Mouse (Mus musculus) midbrain, embryonic 16.5 days (tissue): Measurements from ENCODE around the gene Armh3. TPM values are rescaled to one million over a fixed set of nuclear protein-coding genes. Genes with fewer than 3 reads are reported as not detected.

Experiments
- ATAC-seq: fragments of 200-750 bp; cut with Nextera tagmentation; 2 replicates; pipeline ENCODE4 v1.8.0; 2017; ENCODE audit warnings: moderate TSS enrichment
- H3K27ac ChIP-seq: fragments of 300-500 bp; sonication (generic); 2 replicates; pipeline ENCODE4 v1.5.1; 2014; ENCODE audit warnings: mild to moderate bottlenecking, low read length, mixed read lengths
- H3K27me3 ChIP-seq: fragments of 300-500 bp; sonication (generic); 2 replicates; pipeline ENCODE4 v1.6.1; 2014; ENCODE audit warnings: low read depth, low read length, mixed read lengths; ENCODE audit not compliant: control insufficient read depth, insufficient read depth
- H3K36me3 ChIP-seq: fragments of 300-500 bp; sonication (generic); 2 replicates; pipeline ENCODE4 v1.6.1; 2014; ENCODE audit warnings: mild to moderate bottlenecking, low read length, moderate library complexity, mixed read lengths; ENCODE audit not compliant: control insufficient read depth, insufficient read depth
- H3K4me1 ChIP-seq: fragments of 300-500 bp; sonication (generic); 2 replicates; pipeline ENCODE4 v1.6.1; 2014; ENCODE audit warnings: mild to moderate bottlenecking, low read length, mixed read lengths; ENCODE audit not compliant: control insufficient read depth, insufficient read depth
- H3K4me2 ChIP-seq: fragments of 300-500 bp; sonication (generic); 2 replicates; pipeline ENCODE4 v1.6.1; 2014; ENCODE audit warnings: mild to moderate bottlenecking, low read length, mixed read lengths
- H3K4me3 ChIP-seq: fragments of 300-500 bp; sonication (generic); 2 replicates; pipeline ENCODE4 v1.5.1; 2014; ENCODE audit warnings: low read depth, mild to moderate bottlenecking, low read length, moderate library complexity, mixed read lengths
- H3K9ac ChIP-seq: fragments of 300-500 bp; sonication (generic); 2 replicates; pipeline ENCODE4 v1.6.1; 2014; ENCODE audit warnings: low read depth, low read length, mixed read lengths
- H3K9me3 ChIP-seq: fragments of 300-500 bp; sonication (generic); replicated peaks from 2 replicates; pipeline ENCODE4 v1.6.1; 2014; ENCODE audit warnings: mild to moderate bottlenecking, low read length, mixed read lengths; ENCODE audit not compliant: control insufficient read depth, poor library complexity, severe bottlenecking
- WGBS: fragments of 180-500 bp; shearing (Covaris S2); extraction: QIAGEN DNeasy Blood & Tissue Kit; methylation state at CpG from one replicate; pipeline ENCODE4 v1.1.7; 2014; 5-methylcytosine and 5-hydroxymethylcytosine counted together
- polyA plus RNA-seq: library from polyadenylated mRNA; unstranded; fragments of >200 nt; fragmentation: Nextera tagmentation; extraction: Ambion mirVana; gene quantifications from 2 replicates; pipeline ENCODE4 v1.2.1, GENCODE M21; 2015

Armh3 gene
- polyA plus RNA-seq, 1 experiment from 2014 or later = 23.4 TPM

GRCm38 (mm10) chr19:45873320-45873719 lies 125.0 kb downstream of the Armh3 start:
- 93% methylated on average over 1 of the region's 1 CpGs for WGBS
- Histone ChIP-seq H3K9me3 (no peaks in the 10 kb centered on the region), H3K4me3 (no peak overlapping the region), H3K9ac (no peak overlapping the region), H3K36me3 (no peaks in the 10 kb centered on the region), H3K27me3 (no peaks in the 10 kb centered on the region), H3K27ac (no peak overlapping the region), H3K4me1 (0 out of 2 replicates have a peak, but pooled peaks cover 4% of the 10 kb centered on the region), H3K4me2 (no peak overlapping the region)
- no peak for ATAC-seq

DNA sequence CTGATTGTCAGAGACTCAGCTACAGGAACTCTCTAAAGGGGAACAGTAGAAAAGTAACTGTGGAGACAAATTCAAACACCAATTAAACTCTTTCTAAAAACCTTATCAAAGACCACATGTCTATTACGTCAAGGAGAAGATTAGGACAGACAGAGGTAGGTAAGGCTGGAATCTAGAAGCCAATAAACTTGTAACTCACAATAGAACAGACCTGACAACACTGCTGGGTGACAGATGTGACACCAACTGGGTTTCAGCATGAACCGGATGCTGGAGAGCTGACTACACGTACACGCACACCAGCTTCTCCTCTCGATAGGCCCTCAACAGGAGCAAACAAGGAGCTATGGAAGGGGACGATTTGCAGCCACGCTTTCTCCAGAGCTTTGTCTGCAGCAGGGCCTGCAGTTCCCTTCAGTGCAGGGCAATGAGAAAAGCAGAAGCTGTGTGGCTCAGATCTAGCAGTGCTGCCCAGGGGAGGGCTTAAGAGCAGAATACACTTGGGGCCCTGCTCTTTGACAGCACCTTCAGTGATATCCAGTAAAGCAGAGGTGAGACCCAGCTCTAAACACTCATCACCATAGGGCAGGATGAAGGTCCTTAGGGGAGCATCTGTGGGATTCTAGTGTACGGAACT lies 142.9 kb downstream of the Armh3 start:
- Histone ChIP-seq H3K27ac (no peak overlapping the region), H3K9ac (no peak overlapping the region), H3K27me3 (no peaks in the 10 kb centered on the region), H3K36me3 (no peaks in the 10 kb centered on the region), H3K4me2 (no peak overlapping the region), H3K9me3 (no peaks in the 10 kb centered on the region), H3K4me1 (no peaks in the 10 kb centered on the region), H3K4me3 (no peak overlapping the region)
- no peak for ATAC-seq
- 70% methylated on average over 8 of the region's 8 CpGs for WGBS

- 76% methylated on average over 7 of the region's 7 CpGs for WGBS
- no peaks in the 10 kb centered on the region for H3K27me3 ChIP-seq
- H3K4me2 ChIP-seq = no peak overlapping the region
- no peaks in the 10 kb centered on the region for H3K36me3 ChIP-seq
- ATAC-seq = no peak
- H3K4me1 ChIP-seq = no peaks in the 10 kb centered on the region
- H3K27ac ChIP-seq = no peak overlapping the region
- no peak overlapping the region for H3K4me3 ChIP-seq
- no peak overlapping the region for H3K9ac ChIP-seq
- no peaks in the 10 kb centered on the region for H3K9me3 ChIP-seq
Measured at GRCm38 (mm10) chr19:45854521-45854920, 143.8 kb downstream of the Armh3 start.

- Histone ChIP-seq H3K4me2 (no peak overlapping the region), H3K9ac (no peak overlapping the region), H3K27me3 (no peaks in the 10 kb centered on the region), H3K27ac (no peak overlapping the region), H3K4me3 (no peak overlapping the region), H3K36me3 (no peaks in the 10 kb centered on the region), H3K9me3 (no peaks in the 10 kb centered on the region), H3K4me1 (no peaks in the 10 kb centered on the region)
- no peak for ATAC-seq
- 89% methylated on average over 4 of the region's 4 CpGs for WGBS
Measured at GRCm38 (mm10) chr19:45847733-45848093, 150.6 kb downstream of the Armh3 start.

- Histone ChIP-seq H3K4me2 (no peak overlapping the region), H3K4me3 (no peak overlapping the region), H3K9me3 (no peaks in the 10 kb centered on the region), H3K9ac (no peak overlapping the region), H3K36me3 (no peaks in the 10 kb centered on the region), H3K27ac (no peak overlapping the region), H3K4me1 (no peaks in the 10 kb centered on the region), H3K27me3 (no peaks in the 10 kb centered on the region)
- WGBS = 92% methylated on average over 3 of the region's 3 CpGs
- ATAC-seq = no peak
Measured at GRCm38 (mm10) chr19:45847016-45847732, 151.1 kb downstream of the Armh3 start.

DNA sequence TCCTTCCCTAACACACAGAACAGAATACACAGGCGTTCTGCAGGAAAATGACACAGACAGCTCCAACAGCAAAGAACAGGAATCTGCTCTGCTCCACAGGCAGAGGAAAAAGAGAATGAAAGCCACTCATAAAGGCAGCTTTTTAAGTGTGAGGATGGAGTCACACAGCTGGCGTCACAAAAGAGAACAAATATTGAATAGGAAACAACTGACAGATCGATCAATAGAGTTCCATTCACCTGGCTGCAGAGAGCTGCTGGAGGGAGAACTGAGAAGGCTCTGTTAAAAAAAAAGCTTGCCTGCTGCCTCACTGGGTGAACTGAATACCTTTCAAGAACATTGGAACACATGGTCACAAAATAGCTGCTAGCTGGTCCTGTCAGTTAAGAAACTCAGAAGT lies 154.1 kb downstream of the Armh3 start:
- no peaks in the 10 kb centered on the region for H3K4me1 ChIP-seq
- 0 out of 2 replicates have a peak overlapping the region, but pooled peaks have one; percentile 21 for H3K27ac ChIP-seq
- WGBS = 34% methylated on average over 3 of the region's 3 CpGs
- no peak overlapping the region for H3K4me2 ChIP-seq
- no peaks in the 10 kb centered on the region for H3K27me3 ChIP-seq
- H3K9ac ChIP-seq = no peak overlapping the region
- H3K9me3 ChIP-seq = no peaks in the 10 kb centered on the region
- ATAC-seq = no peak
- no peaks in the 10 kb centered on the region for H3K36me3 ChIP-seq
- no peak overlapping the region for H3K4me3 ChIP-seq

- no peak for ATAC-seq
- Histone ChIP-seq H3K4me2 (no peak overlapping the region), H3K4me3 (no peak overlapping the region), H3K9me3 (no peaks in the 10 kb centered on the region), H3K36me3 (no peaks in the 10 kb centered on the region), H3K9ac (no peak overlapping the region), H3K4me1 (no peaks in the 10 kb centered on the region), H3K27me3 (no peaks in the 10 kb centered on the region), H3K27ac (peak overlapping the region; percentile 21; the same call in 1 of the 2 replicates)
- WGBS = 44% methylated on average over 10 of the region's 10 CpGs
Measured at GRCm38 (mm10) chr19:45843424-45843823, 154.9 kb downstream of the Armh3 start.

GRCm38 (mm10) chr19:45837050-45837994 lies 161.0 kb downstream of the Armh3 start:
- Histone ChIP-seq H3K36me3 (no peaks in the 10 kb centered on the region), H3K27me3 (no peaks in the 10 kb centered on the region), H3K4me1 (no peaks in the 10 kb centered on the region), H3K4me2 (no peak overlapping the region), H3K9ac (no peak overlapping the region), H3K9me3 (no peaks in the 10 kb centered on the region), H3K4me3 (no peak overlapping the region), H3K27ac (no peak overlapping the region)
- 88% methylated on average over 12 of the region's 12 CpGs for WGBS
- no peak for ATAC-seq
